Mouse (Mus musculus): Measurements from ENCODE around the gene Fam19a4.

The Fam19a4 gene

GRCm38 (mm10) chr6:97060074-97060681 lies at the start of gene Fam19a4:
TSS of gene Fam19a4 (minus strand) at chr6:97060413.
- no peak for DNase-seq (ENCODE audit: low read depth, low spot score)

- peak; percentile 65 for DNase-seq (ENCODE audit: low read depth, low spot score)
These were observed 46.6 kb upstream of the Fam19a4 start for GRCm38 (mm10) chr6:97106777-97107176.

DNA sequence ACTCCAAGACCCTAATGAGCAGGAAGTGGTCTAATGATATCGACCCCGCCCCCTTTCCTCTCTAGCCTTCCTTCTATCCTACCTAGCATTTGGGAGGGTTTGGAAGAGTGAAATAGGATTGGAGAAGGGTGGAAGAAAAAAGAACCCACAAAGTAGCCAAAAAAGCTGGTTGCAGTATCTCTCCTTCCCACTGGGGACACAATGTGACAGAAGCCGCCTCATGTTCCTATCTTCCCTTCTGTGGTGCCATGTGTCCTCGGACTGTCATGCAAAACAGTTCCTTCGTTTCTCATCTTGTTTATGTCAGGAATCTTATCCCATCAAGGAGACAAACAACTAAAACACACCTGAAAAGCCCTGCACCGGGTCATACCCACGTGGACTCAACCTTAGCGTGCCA lies 45.9 kb upstream of the Fam19a4 start:
- DNase-seq (ENCODE audit: low read depth, low spot score) = no peak

DNA sequence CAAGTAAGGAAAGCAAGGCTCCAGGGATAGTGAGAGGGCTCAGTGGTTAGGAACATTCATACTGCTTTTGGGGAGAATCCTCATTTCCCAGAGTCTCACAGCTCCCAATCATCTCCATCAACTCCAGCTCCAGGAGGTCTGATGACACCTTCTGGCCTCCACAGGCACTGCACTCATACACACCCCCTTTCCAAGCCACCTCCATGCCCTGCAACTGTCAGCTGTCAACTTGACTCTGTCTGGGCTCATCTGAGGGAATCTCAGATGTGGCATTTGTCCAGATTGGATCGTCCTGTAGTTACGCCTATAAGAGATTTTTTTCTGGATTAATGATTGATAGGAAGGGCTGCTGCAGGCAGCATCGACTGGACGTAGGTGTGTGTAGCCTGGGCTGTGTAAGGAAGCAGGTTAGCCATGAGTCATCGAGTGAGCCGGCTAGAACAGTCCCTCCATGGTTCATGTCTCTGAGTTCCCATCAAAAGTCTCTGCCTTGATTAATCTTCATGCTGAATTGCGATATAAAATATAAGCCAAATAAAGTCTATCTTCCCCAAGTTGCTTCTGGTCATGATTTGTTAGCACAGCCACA lies 44.1 kb upstream of the Fam19a4 start:
- no peak for DNase-seq (ENCODE audit: low read depth, low spot score)

DNA sequence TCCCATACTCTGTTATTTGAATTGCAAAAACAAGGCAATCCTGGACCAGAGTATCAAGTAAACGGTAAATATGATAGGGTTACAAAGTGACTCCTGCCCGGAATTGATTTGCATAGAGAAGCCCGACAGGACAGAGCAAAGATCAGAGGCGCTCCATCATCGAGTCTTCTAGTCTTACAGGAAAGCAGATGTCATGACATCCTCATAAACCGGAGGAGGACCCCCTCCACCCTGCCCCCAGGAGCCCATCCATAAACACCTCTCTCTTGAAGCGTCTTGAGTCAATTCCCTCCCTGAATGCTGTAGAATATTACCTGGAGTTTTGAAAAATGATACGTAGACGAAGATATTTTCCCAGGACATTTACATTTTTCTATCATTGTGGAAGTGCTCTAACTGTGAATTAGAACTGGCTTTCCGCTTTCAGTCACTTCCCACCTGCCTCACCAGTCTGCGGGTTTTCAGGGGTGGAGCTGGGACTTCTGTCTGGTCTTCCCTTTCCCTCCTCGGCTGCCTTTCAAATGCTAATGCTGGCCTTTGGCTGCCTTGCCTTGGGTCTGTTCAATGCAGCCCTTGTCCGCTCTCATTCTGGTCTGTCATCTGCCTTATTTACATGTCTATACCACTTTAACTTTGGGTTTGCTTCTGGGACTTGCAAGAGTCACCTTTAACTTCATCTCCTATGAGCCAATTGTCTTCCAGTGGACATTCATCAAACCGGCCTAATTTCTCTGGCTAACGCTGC lies 41.9 kb upstream of the Fam19a4 start:
- no peak for DNase-seq (ENCODE audit: low read depth, low spot score)

DNA sequence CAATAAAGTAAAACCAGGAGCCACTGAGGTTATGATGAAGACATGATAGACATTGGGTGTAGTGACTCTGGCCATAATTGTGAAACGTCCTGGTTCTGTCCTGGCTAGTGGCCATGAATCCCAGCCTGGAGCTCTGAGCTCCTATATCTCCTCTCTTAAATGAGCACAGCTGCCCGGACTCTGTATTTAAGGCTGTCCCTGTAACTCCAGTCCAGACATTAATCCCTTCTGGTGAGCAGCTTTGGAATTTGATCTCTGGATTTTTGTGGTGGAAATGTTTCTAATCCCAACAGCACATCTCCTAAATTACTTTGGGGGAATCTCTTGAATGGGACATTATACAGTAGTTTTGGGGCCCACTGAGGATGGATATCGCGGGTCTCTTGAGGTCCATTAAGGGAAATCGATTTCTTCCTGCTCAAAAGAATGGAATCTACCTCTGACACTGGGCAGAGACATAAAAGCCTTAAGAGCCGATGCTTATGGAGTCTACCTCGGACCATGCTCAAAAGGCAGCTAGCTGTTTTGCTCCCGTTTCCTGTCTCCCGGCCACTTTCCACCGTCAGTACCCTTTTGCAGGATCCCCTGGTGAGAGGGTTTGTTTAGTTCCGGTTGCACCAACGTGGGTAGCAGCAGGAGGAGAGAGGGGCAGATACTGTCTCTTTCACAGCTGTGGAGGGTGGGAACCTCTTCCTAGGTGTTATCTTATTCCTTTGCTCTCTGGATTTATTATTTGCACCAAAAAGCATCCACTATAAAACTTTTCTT lies 41.2 kb upstream of the Fam19a4 start:
- DNase-seq (ENCODE audit: low read depth, low spot score) = no peak

DNA sequence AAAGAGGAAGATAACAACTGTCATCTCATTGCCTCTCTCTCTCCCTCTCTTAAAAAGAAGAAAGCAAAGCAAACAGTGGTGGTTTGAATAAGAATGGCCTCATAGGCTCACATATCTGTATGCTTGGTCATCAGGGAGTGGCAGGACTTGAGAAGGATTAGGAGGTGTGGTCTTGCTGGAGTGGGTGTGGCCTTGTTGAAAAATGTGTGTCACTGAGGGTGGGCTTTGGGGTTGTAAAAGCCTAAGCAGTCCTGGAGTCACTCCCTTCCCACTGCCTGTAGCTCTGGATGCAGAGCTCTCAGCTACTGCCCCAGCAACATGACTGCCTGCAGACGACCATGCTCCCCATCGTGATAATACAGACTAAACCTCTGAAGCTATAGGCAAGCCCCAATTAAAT lies 22.1 kb upstream of the Fam19a4 start:
- DNase-seq (ENCODE audit: low read depth, low spot score) = no peak

DNA sequence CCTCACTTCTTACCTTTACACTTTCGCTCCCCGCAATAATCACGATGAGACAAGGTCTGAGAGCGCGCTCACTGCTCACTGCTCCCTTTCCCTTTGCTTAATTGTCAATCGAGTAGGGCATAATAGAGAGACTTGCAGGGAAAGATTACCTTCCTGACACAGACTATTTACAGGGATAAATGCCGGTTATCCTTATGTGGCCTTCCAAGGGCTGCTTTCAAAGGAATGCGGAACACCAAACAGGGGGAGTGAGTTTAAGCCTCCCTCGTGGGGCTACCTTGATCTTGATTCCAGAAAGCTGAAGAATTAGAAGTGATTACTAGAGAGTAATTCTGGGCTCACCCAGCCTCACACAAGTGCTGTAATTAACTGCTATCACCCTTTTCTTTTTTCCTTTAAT lies 19.8 kb upstream of the Fam19a4 start:
- DNase-seq (ENCODE audit: low read depth, low spot score) = no peak

GRCm38 (mm10) chr6:97059599-97059998 lies 614 bp downstream of the Fam19a4 start:
- peak; percentile 13 for DNase-seq (ENCODE audit: low read depth, low spot score)

DNA sequence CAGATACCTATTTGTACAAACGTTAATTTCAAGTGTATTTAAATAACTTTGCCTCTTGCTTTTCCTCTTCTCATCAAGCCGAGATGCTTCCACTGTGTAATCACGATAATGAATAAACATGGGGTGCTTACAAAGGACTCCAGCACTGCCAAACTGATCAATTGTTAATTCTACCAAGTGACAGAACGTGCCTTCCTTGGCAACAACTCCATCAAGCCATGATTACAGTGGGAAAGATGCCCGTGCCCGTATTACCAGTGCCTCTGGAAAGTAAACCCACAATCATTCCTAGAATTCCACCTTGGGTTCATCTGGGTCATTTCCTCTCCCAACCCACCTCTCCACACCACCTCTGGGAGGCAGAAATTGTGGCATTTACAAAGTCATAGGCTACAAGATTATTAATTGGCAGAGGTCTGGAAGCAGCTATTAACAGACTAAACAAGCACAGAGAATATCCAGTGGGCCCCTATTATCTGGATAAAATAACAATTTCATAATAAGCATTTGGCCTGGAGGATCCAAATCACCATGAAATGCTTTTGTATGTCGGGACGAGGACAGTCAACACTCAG lies 7.9 kb downstream of the Fam19a4 start:
- no peak for DNase-seq (ENCODE audit: low read depth, low spot score)

- no peak for DNase-seq (ENCODE audit: low read depth, low spot score)
These were observed 11.8 kb downstream of the Fam19a4 start for GRCm38 (mm10) chr6:97048403-97048802.

DNA sequence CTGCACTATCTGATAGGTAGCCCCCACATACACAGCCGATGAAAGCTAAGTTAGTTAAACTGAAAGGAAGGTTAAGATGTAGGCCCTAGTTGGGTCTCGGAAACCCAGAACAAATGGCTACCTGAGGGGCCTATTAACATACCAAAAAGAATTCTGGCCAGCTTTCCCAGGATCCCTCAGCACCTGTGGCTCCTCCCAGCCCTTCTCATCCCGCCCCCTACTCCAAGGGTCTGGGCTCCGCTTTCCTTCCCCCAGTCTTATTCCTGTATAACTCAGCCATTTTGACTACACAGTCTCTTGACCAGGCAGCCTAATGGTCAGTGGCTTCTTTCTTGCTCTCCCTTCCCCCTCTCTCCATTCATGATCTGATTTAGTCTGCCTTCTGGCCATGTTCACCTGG lies 13.7 kb downstream of the Fam19a4 start:
- no peak for DNase-seq (ENCODE audit: low read depth, low spot score)

- peak; percentile 8 for DNase-seq (ENCODE audit: low read depth, low spot score)
These were observed 33.0 kb downstream of the Fam19a4 start for GRCm38 (mm10) chr6:97027110-97027677.

GRCm38 (mm10) chr6:97019323-97019722 lies 40.9 kb downstream of the Fam19a4 start:
- no peak for DNase-seq (ENCODE audit: low read depth, low spot score)

- DNase-seq (ENCODE audit: low read depth, low spot score) = no peak
These were observed 43.5 kb downstream of the Fam19a4 start for GRCm38 (mm10) chr6:97016711-97017110.

DNA sequence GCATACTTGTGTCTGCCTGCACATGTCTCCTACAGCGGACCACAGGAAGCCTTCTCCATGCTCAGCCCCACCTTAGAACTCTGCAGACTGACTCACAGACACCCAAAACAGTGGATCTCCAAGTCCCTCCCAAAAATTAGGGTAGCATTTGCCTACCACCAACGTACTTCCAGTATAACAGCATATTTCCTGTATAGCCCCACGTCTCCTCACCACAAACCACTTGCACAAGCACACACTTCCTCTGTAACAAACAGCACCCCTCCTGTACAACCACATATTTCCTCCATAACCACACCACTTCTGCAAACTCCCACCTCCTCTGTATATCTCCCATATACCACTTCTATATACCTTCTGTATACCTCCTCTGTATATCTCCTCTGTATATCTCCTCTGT lies 44.2 kb downstream of the Fam19a4 start:
- DNase-seq (ENCODE audit: low read depth, low spot score) = peak; percentile 65

GRCm38 (mm10) chr6:97006513-97007094 lies 53.6 kb downstream of the Fam19a4 start:
- peak; percentile 33 for DNase-seq (ENCODE audit: low read depth, low spot score)

DNA sequence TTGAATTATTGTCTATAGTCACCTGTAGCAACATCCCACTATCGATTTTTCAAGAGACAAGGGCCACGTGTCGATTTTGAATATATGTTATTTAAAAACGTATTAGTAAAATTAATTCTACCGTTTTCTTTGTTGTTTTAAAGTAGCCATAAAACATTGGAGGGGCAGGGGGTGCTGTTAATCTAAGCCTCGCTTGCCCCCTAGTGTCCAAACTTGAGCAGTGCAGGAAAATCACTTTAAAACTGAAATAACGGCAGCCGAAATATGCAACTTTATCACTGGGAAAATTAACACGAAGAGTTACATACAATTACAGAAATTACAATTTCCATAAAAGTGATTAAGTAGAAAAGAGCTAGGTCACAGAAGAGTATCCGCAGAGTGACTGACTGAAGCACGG lies 55.2 kb downstream of the Fam19a4 start:
- DNase-seq (ENCODE audit: low read depth, low spot score) = peak; percentile 11

- DNase-seq (ENCODE audit: low read depth, low spot score) = no peak
These were observed 64.6 kb downstream of the Fam19a4 start for GRCm38 (mm10) chr6:96995556-96996159.

GRCm38 (mm10) chr6:96991741-96992140 lies 68.5 kb downstream of the Fam19a4 start:
- no peak for DNase-seq (ENCODE audit: low read depth, low spot score)

DNA sequence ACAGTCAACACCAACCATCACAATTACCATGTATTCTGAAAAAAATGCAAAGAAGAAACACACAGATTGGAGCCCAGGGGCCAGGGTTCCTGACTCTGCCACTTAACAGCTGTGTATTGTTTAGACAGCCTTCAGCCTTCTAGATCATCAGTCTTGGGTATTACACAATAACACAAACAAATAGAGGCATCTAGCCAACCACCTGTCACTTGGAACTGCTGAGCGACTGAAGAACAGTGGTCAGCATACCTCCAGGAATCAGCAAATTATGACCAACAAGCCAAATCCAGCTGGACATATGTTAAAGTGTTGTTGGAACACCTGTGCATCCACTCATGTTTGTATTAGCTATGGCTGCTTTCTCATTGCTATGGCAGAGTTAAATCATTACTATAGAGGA lies 82.7 kb downstream of the Fam19a4 start:
- DNase-seq (ENCODE audit: low read depth, low spot score) = no peak

Data from CD4-positive helper T cell, adult 2 months (primary cell).